Mouse (Mus musculus) MEL (cell line): ENCODE results near the gene Nox4.

Source experiments
- CTCF ChIP-seq, 3 experiments: IDR thresholded peaks in 2 of 3; conservative IDR thresholded peaks in 1 of 3; 2 replicates each; pipeline ENCODE4 v1.5.1; 2011 to 2012; ENCODE audit warnings: low read length in 3 of 3, low read depth in 2 of 3, mild to moderate bottlenecking in 2 of 3, improper control_type of control experiment in 1 of 3, inconsistent platforms in 1 of 3, mixed read lengths in 1 of 3, moderate library complexity in 1 of 3; ENCODE audit not compliant: control insufficient read depth in 1 of 3, insufficient read depth in 1 of 3, poor library complexity in 1 of 3, severe bottlenecking in 1 of 3
- MXI1 ChIP-seq: IDR thresholded peaks from 2 replicates; pipeline ENCODE4 v1.6.1; 2011; ENCODE audit warnings: mild to moderate bottlenecking, low read depth, low read length, improper control_type of control experiment

GRCm38 (mm10) chr7:87374935-87375334 is 129.0 kb downstream of the Nox4 start:
- TF ChIP-seq CTCF (IDR thresholded peaks at IDR 0.05 in 2 of 3, conservative IDR thresholded peaks at IDR 0.05 in 1 of 3; ENCODE audit: control insufficient read depth in 1 of 3, insufficient read depth in 1 of 3, low read depth in 2 of 3, low read length in 3 of 3, poor library complexity in 1 of 3, severe bottlenecking in 1 of 3) (no peak), MXI1 (no peak)
